Mouse (Mus musculus) liver, postnatal 0 days (tissue): Measurements from ENCODE around the gene Kdr. TPM values are rescaled to one million over a fixed set of nuclear protein-coding genes. Genes with fewer than 3 reads are reported as not detected.

Source experiments
- ATAC-seq: fragments of 200-750 bp; cut with Nextera tagmentation; 2 replicates; pipeline ENCODE4 v1.8.0; 2017; ENCODE audit warnings: mild to moderate bottlenecking, moderate library complexity
- DNase-seq: peaks from one replicate; pipeline ENCODE4 v3.0.0-alpha.2; 2016
- H3K27ac ChIP-seq: fragments of 300-500 bp; sonication (generic); 2 replicates; pipeline ENCODE4 v1.5.1; 2014; ENCODE audit warnings: antibody characterized with exemption, moderate library complexity, mild to moderate bottlenecking, low read depth
- H3K27me3 ChIP-seq: fragments of 300-500 bp; sonication (generic); 2 replicates; pipeline ENCODE4 v1.6.1; 2014; ENCODE audit warnings: low read length, control low read depth, mixed read lengths; ENCODE audit not compliant: insufficient read depth
- H3K36me3 ChIP-seq: fragments of 300-500 bp; sonication (generic); replicated peaks from 2 replicates; pipeline ENCODE4 v1.6.1; 2014; ENCODE audit warnings: mild to moderate bottlenecking, control low read depth, low read length, moderate library complexity, mixed read lengths; ENCODE audit not compliant: insufficient read depth
- H3K4me1 ChIP-seq: fragments of 300-500 bp; sonication (generic); 2 replicates; pipeline ENCODE4 v1.6.1; 2014; ENCODE audit warnings: antibody characterized with exemption, mild to moderate bottlenecking, control low read depth; ENCODE audit not compliant: insufficient read depth
- H3K4me2 ChIP-seq: fragments of 300-500 bp; sonication (generic); 2 replicates; pipeline ENCODE4 v1.6.1; 2014; ENCODE audit warnings: low read depth, mild to moderate bottlenecking, low read length, moderate library complexity, mixed read lengths
- H3K4me3 ChIP-seq: fragments of 300-500 bp; sonication (generic); 2 replicates; pipeline ENCODE4 v1.5.1; 2014; ENCODE audit warnings: low read depth, low read length
- H3K9ac ChIP-seq: fragments of 300-500 bp; sonication (generic); replicated peaks from 2 replicates; pipeline ENCODE4 v1.6.1; 2014; ENCODE audit warnings: mild to moderate bottlenecking, moderate library complexity
- H3K9me3 ChIP-seq: fragments of 300-500 bp; sonication (generic); 2 replicates; pipeline ENCODE4 v1.6.1; 2016; ENCODE audit warnings: mild to moderate bottlenecking, control low read depth, low read length, mixed read lengths
- CTCF ChIP-seq: sonication (generic); IDR thresholded peaks from 2 replicates; pipeline ENCODE4 v1.5.1; 2016; ENCODE audit warnings: antibody characterized with exemption, low read depth
- EP300 ChIP-seq: IDR thresholded peaks from 2 replicates; pipeline ENCODE4 v1.6.1; 2016; ENCODE audit warnings: antibody characterized with exemption, low read depth, mild to moderate bottlenecking
- WGBS: fragments of 180-500 bp; shearing (Covaris S2); extraction: QIAGEN DNeasy Blood & Tissue Kit; methylation state at CpG from one replicate; pipeline ENCODE4 v1.1.7; 2014; ENCODE audit not compliant: insufficient replicate concordance; 5-methylcytosine and 5-hydroxymethylcytosine counted together
- polyA plus RNA-seq: library from polyadenylated mRNA; unstranded; fragments of >200 nt; fragmentation: Nextera tagmentation; extraction: Ambion mirVana; gene quantifications from 2 replicates; pipeline ENCODE4 v1.2.1, GENCODE M21; 2015

Gene Kdr
- polyA plus RNA-seq, 1 experiment from 2014 or later, result 9.6 TPM

DNA sequence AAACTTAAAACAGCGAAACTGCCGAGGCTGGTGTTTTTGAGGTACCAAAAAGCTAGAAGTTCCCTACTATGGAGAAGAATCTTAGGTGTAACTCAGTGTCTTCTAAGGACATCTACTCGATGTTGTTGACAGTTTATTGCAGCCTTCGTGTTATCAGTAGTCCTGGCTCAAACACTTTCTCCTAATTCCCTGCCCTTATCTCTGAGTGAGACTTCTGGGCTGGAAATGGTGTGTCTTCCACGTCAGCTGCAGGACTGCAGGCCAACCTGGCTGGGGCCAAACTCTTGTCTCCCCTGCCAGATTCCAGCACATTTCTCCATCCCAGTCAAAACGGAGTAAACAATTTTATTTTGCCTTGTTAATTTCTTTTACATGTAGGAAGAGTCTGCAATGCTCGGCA is 48.3 kb downstream of the Kdr start:
- no peaks in the 10 kb centered on the region for H3K9me3 ChIP-seq
- no peak overlapping the region for H3K4me2 ChIP-seq
- no peak overlapping the region for H3K4me3 ChIP-seq
- DNase-seq (no peak), ATAC-seq (peak; percentile 49)
- H3K4me1 ChIP-seq, result peaks cover 10% of the 10 kb centered on the region
- H3K27ac ChIP-seq, result no peak overlapping the region
- TF ChIP-seq EP300 (peak; percentile 31; the same call in 1 of the 2 replicates), CTCF (no peak)
- no peaks in the 10 kb centered on the region for H3K36me3 ChIP-seq
- H3K27me3 ChIP-seq, result no peaks in the 10 kb centered on the region
- no peak overlapping the region for H3K9ac ChIP-seq
- WGBS, result 42% methylated on average over 7 of the region's 7 CpGs

DNA sequence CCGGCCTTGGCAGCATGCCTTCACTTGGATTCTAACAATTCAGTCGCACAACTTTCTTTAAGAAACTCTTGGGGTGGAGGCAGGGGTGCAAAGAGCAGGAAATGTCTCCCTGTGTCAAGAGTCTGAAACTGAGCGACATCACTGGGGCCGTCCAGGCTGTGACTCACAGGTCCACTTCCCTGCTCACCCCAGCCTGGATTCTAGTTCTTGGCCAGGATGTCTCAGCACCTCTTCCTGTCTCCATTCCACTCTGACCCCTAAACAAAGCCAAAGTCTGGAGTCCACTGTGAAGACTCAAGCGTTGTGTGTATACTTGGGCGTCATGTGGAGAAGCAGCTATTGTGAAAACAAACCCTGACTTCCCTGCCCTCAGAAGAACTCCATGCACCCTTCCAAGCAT is 55.6 kb downstream of the Kdr start:
- no peak overlapping the region for H3K4me2 ChIP-seq
- no peaks in the 10 kb centered on the region for H3K36me3 ChIP-seq
- H3K27ac ChIP-seq, result no peak overlapping the region
- no peak for TF ChIP-seq EP300
- TF ChIP-seq CTCF, result no peak
- no peak overlapping the region for H3K9ac ChIP-seq
- H3K4me3 ChIP-seq, result no peak overlapping the region
- H3K9me3 ChIP-seq, result no peaks in the 10 kb centered on the region
- no peaks in the 10 kb centered on the region for H3K4me1 ChIP-seq
- 65% methylated on average over 6 of the region's 6 CpGs for WGBS
- DNase-seq (no peak), ATAC-seq (peak; percentile 56)
- no peaks in the 10 kb centered on the region for H3K27me3 ChIP-seq

DNA sequence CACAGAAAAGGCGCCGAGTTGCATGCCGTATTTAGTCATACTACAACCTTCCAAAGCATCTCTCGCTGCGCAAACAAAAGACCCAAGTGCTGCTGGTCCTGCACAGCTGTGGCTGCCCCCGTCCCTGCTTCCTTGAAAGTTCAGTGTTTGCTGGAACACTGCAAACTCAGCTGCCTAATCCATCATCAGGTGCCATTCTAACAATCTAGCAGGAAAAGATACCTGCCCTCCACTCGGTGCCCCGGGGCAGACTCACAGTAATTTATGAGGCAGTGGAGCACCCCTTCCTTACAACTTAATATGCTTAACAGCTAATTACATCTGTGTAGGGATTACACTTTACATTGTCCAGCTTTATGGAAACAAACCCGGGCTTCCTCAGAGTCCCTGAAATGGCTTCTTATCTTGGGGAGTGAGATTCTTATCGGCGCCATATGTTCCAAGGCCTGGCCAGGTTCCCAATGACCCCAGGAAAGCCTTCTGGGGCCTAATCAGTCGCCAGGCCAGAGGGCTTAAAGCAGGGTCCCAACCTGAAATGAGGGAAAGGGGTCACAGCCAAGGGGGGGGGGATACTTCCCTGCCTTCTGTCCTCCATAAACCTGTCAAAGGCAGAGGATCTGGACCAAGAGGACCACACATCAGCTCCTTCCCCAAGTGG is 56.4 kb downstream of the Kdr start:
- ATAC-seq, result no peak
- WGBS, result 51% methylated on average over 12 of the region's 12 CpGs
- no peaks in the 10 kb centered on the region for H3K36me3 ChIP-seq
- TF ChIP-seq EP300 (no peak), CTCF (no peak)
- H3K27me3 ChIP-seq, result no peaks in the 10 kb centered on the region
- H3K4me3 ChIP-seq, result no peak overlapping the region
- no peaks in the 10 kb centered on the region for H3K4me1 ChIP-seq
- no peak overlapping the region for H3K27ac ChIP-seq
- no peak for DNase-seq
- no peak overlapping the region for H3K9ac ChIP-seq
- no peak overlapping the region for H3K4me2 ChIP-seq
- no peaks in the 10 kb centered on the region for H3K9me3 ChIP-seq

- 84% methylated on average over 7 of the region's 7 CpGs for WGBS
- no peak for DNase-seq
- H3K4me1 ChIP-seq, result no peaks in the 10 kb centered on the region
Measured at GRCm38 (mm10) chr5:75919601-75920000, 58.7 kb downstream of the Kdr start.

GRCm38 (mm10) chr5:75918139-75918538 is 60.1 kb downstream of the Kdr start:
- Histone ChIP-seq H3K4me2 (no peak overlapping the region), H3K4me1 (no peaks in the 10 kb centered on the region), H3K36me3 (no peaks in the 10 kb centered on the region), H3K9ac (no peak overlapping the region), H3K9me3 (no peaks in the 10 kb centered on the region), H3K4me3 (no peak overlapping the region), H3K27me3 (no peaks in the 10 kb centered on the region), H3K27ac (no peak overlapping the region)
- TF ChIP-seq CTCF (no peak), EP300 (no peak)
- WGBS, result 45% methylated on average over 7 of the region's 7 CpGs
- ATAC-seq (no peak), DNase-seq (no peak)

More at GRCm38 (mm10) chr5:75919601-75920000, 58.7 kb downstream of the Kdr start:
- no peak overlapping the region for H3K9ac ChIP-seq
- no peak overlapping the region for H3K27ac ChIP-seq
- H3K4me2 ChIP-seq, result no peak overlapping the region
- TF ChIP-seq CTCF, result no peak
- no peak overlapping the region for H3K4me3 ChIP-seq
- no peaks in the 10 kb centered on the region for H3K9me3 ChIP-seq
- H3K27me3 ChIP-seq, result no peaks in the 10 kb centered on the region
- no peak for ATAC-seq
- no peaks in the 10 kb centered on the region for H3K36me3 ChIP-seq

- TF ChIP-seq EP300 (no peak), CTCF (no peak)
- H3K9ac ChIP-seq, result no peak overlapping the region
- no peak overlapping the region for H3K4me2 ChIP-seq
- ATAC-seq (no peak), DNase-seq (no peak)
- no peaks in the 10 kb centered on the region for H3K9me3 ChIP-seq
- 64% methylated on average over 4 of the region's 4 CpGs for WGBS
- no peak overlapping the region for H3K4me3 ChIP-seq
- H3K27me3 ChIP-seq, result no peaks in the 10 kb centered on the region
- no peak overlapping the region for H3K27ac ChIP-seq
- no peaks in the 10 kb centered on the region for H3K36me3 ChIP-seq
- no peaks in the 10 kb centered on the region for H3K4me1 ChIP-seq
Measured at GRCm38 (mm10) chr5:75917231-75917630, 61.0 kb downstream of the Kdr start.

GRCm38 (mm10) chr5:75906102-75906501 is 72.2 kb downstream of the Kdr start:
- DNase-seq, result no peak

More at GRCm38 (mm10) chr5:75906102-75906501, 72.2 kb downstream of the Kdr start:
- H3K9ac ChIP-seq, result no peak overlapping the region
- no peak for ATAC-seq
- no peak overlapping the region for H3K4me3 ChIP-seq
- no peaks in the 10 kb centered on the region for H3K36me3 ChIP-seq
- H3K9me3 ChIP-seq, result no peaks in the 10 kb centered on the region
- no peaks in the 10 kb centered on the region for H3K27me3 ChIP-seq
- H3K4me1 ChIP-seq, result no peaks in the 10 kb centered on the region
- TF ChIP-seq EP300 (no peak), CTCF (no peak)
- no peak overlapping the region for H3K4me2 ChIP-seq
- WGBS, result 55% methylated on average over 4 of the region's 4 CpGs
- no peak overlapping the region for H3K27ac ChIP-seq
